Mouse (Mus musculus) thymus, adult 2 months (tissue): ENCODE data around the gene Cmtm5.

Experiments used
- CTCF ChIP-seq: fragments of 200-500 bp; IDR thresholded peaks from 2 replicates; pipeline ENCODE4 v1.5.1; 2012; ENCODE audit warnings: mild to moderate bottlenecking, control low read depth, low read length, moderate library complexity, borderline replicate concordance; ENCODE audit not compliant: control insufficient read depth, poor library complexity, insufficient read depth; ENCODE audit errors: extremely low read depth
- POLR2A ChIP-seq: fragments of 200-500 bp; IDR thresholded peaks from 2 replicates; pipeline ENCODE4 v1.6.1; 2012; ENCODE audit warnings: mild to moderate bottlenecking, low read length, control low read depth, moderate library complexity; ENCODE audit not compliant: control insufficient read depth, poor library complexity, insufficient read depth; ENCODE audit errors: extremely low read depth

GRCm38 (mm10) chr14:54944939-54945338, 8.9 kb downstream of the Cmtm5 start:
- TF ChIP-seq CTCF: no peak
- no peak for TF ChIP-seq POLR2A
